Mouse (Mus musculus) activated CD4-positive, CD25-positive, alpha-beta regulatory T cell, adult 4 months (primary cell): ENCODE measurements around the gene Rnf2. TPM values are rescaled to one million over a fixed set of nuclear protein-coding genes. Genes with fewer than 3 reads are reported as not detected.
A peak's percentile ranks its signal among the peaks of the same experiment; 100 is the strongest.
"Not testable (repeated sequence)": the region's sequence is repeated elsewhere in the genome, so short reads cannot be mapped to it uniquely, and the experiment has no call there.

Source experiments
- ATAC-seq: one replicate; pipeline ENCODE4 v1.8.0; 2017
- polyA plus RNA-seq, 2 experiments: library from polyadenylated mRNA; unstranded; fragments of 100-300 nt; shearing (Covaris generic); gene quantifications; one replicate each; pipeline ENCODE4 v1.2.1; 2017

The Rnf2 gene
- polyA plus RNA-seq, 2 experiments from 2014 or later, result 87.5 to 89.2 TPM

DNA sequence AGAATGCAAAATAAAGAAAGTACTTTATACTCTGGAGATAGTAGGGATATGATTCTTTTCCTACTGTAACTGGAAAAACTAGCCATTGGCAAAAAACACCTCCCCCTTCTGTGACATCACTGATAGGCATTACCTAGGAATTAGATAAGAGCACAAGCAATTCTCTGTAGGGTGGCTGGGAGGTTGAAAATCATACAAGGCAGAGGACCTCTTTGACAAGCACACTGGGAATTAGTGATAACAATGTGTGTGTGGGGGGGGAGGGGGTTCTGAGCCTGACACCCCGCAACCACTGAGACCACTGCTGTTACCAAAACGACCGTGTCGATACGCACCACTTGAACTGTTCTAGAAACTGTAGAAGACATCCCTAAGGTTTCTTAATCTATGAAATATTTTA lies 16.0 kb downstream of the Rnf2 start:
- no peak for ATAC-seq

DNA sequence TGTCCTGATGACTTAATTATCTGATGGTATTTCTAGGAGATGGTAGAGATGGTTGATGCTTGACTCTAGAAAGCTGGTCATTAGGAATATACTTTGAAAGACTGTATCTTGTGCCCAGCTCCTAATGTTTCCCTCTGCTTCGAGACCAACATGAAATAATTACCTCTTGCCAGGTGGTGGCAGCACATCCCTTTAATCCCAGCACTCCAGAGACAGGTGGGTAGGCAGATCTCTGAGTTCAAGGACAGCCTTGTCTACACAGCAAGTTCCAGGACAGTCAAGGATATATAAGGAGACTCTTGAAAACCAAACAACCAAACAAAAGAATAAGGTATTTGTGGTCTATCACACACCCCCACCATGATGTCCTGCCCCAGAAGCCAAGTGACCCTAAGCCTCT lies 17.2 kb downstream of the Rnf2 start:
- ATAC-seq, result no peak

DNA sequence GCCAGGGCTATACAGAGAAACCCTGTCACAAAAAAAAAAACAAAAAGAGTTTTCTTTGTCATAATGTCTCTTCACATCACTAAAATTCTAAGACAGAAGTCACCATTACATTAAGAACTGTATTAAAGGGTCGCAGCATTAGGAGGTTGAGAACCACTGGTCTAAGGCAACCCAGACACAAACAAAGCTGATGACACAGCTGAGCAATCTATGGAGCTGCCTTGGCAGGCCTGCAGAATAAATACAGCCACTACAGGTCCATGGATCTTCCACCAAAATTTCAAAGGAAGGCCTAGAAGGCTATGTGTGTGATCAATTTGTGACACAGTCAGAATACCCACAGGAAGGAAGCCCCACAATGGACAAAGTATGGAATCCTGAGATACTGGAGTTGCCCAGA lies 18.3 kb downstream of the Rnf2 start:
- no peak for ATAC-seq

DNA sequence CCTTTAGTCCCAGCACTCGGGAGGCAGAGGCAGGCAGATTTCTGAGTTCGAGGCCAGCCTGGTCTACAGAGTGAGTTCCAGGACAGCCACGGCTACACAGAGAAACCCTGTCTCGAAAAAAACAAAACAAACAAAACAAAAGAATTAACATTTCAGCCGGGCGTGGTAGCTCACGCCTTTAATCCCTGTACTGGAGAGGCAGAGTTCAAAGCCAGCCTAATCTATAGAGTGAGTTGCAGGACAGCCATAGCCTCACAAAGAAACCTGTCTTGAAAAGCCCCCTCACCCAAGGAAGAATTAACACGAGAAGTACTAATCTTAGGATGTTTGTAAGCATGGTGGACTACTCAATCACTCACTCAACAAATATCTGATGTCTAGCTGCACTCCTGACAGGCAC lies 28.4 kb downstream of the Rnf2 start:
- not testable (repeated sequence) for ATAC-seq

DNA sequence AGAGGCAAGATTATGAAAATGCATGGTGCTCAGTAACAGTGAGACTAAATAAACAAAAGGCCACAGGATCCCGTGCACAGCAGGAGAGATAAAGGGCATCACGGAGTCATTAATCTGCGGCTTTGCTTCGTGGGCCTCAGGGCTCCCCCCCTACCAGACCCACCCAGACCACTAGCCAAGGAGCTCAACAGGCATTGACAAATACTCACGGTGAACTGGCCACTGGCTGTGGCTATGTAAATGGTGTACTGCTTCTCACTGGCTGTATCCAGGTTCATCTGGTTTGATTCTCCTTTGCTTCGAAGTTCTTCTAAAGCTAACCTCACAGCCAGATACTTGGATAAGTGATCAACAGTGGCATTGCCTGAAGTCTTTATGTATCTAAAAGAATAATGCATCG lies 29.3 kb downstream of the Rnf2 start:
- ATAC-seq, result no peak

DNA sequence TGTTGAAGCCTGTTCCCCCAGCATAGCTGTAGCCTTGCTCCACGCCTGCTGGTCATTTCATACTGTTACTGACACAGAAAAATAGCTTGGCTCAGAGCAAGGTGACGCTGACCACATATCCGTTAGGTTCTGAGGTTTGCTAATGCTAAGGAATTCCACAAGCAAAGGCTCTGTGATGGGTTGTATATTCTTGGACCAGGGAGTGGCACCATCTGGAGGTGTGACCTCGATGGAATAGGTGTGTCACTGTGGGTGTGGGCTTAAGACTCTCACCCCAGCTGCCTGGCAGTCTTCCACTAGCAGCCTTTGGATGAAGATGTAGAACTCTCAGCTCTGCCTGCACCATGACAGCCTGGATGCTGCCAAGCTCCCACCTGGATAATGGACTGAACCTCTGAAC lies 34.2 kb downstream of the Rnf2 start:
- ATAC-seq, result no peak

DNA sequence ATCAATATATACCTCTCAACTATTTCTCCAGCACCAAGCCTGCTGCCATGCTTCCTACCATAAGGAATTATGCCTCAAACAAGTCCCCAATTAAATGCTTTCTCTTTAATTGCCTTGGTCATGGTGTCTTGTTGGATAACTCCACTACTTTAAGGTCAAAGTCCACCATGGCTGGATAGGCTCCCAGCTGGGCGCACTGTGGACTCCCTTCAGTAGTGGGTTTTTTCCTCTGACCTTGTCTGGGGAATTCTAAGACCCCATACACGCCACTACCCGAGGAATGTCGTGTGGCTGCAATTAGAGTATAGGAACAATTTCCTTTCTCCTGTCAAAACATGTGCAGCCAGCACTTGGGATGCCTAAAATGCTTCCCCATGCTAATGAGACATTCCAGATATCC lies 35.8 kb downstream of the Rnf2 start:
- no peak for ATAC-seq

DNA sequence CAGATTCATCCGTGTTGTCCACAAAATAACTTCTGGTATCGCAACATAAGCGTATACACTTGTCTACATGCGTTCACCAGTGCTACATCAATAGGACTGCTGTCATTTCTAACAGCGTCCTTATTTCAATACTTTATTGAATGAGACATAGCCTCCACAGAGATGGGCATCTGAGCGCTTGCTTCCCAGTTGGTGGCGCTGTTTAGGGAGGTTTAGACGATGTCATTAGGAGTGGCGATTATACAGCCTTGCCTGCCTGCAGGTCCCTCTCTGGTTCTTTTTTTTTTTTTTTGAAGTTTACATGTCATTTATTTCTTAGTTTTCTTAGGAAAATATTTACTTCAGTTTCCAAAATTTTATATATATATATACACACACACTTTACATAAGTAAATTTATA lies 39.5 kb downstream of the Rnf2 start:
- ATAC-seq, result no peak

DNA sequence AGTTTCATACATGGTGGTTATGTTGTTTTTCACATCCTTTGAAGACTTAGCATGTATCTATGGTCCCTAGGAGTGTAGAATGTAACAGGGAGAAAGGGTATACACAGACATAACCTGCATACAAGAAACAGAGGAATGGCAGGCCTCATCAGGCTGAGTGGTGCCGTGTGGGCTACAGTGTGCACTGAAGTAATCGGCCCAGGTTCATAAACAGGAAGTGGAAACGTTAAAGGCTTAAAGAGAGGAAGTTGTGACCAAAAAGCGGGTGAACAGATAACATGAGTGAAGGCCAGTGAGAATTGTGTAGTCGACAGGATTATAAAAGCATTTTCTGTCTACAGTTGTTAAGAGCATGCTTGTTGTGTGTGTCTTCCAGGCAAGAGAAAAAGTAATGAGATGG lies 43.7 kb downstream of the Rnf2 start:
- peak; percentile 92 for ATAC-seq

DNA sequence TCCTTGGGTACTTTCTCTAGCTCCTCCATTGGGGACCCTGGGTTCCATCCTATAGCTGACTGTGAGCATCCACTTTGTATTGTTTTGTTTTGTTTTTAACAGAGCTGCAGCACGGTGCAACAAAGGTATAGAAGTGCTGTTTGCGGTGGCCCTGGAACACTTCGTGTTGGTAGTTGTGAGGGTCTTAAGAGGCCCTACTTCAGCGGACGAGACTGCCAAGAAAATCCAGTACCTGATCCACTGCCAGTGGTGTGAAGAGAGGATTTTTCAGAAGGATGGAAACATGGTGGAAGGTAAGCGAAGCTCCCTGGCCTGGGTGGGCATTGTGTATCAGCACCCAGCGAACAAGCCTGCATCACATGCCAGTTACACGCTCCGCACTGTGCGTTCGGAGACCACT lies 48.8 kb downstream of the Rnf2 start:
- ATAC-seq, result no peak

DNA sequence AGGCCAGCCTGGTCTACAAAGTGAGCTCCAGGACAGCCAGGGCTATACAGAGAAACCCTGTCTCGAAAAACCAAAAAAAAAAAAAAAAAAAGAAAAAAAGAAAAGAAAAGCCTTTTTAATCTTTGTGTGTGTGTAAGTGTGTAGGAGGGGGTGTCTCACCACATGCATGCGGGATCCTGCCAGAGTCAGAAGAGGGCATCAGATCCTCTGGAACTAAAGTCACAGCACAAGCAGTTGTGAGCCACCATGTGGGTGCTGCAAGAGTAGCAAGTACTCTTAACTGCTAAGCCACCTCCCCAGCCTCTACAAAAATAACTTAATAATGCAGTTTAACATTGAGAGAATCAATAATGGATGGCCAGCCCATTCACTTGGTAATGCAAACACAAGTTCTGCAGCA lies 49.9 kb downstream of the Rnf2 start:
- no peak for ATAC-seq

DNA sequence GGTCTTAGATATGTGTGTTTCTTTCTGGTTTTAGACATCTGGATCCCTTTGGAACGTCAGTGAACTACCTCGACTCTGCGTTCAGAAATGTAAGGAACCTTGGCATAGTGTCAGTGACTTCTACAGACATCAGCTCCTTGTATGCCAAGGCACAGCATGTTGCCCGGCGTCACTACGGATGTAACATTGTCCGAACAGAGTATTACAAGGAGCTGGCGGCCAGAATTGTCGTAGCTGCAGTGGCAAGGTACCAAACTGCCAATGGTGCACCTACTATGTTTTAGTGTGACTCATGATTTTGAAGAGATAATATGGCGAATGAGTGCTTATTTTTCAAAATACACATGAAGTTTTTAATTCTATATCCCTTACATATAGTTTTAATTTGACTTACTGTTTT lies 50.9 kb downstream of the Rnf2 start:
- no peak for ATAC-seq

DNA sequence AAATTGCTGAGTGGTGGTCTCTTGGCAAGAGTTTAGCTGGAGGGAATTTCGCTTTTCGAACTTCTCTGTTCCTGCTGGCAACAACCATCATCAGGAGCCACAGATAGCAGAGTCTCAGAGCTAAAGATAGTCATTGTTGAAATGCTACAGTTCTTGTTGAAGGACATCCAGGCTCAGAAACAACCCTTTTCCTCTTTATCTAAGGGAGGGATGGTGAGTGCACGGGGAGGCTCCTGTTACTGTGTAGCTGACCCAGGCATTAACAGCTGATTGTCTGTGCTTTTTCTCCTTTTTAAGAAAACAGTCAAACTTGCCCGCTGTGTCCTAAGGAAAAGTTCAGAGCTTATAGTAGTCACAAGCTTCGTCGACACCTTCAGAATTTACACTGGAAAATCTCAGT lies 65.3 kb downstream of the Rnf2 start:
- ATAC-seq, result no peak

DNA sequence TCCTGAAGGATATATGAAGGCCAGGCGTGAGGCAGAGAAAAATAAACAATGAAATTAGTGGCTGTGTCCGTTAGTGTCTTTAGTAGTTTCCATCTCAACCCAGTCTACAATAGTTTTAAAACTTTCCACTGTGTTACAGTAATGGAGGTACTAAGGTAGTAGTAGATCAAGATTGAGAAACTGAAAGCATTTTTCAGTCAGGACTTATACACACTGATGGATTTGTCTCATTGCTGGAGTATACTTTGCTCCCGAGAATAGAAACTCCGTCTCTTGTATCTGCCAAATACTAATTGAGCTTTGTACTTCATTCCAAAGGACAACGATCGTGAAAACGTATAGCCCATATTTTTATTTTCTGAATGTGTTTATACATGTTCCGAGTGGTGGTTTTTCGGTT lies 71.4 kb downstream of the Rnf2 start:
- ATAC-seq, result no peak

DNA sequence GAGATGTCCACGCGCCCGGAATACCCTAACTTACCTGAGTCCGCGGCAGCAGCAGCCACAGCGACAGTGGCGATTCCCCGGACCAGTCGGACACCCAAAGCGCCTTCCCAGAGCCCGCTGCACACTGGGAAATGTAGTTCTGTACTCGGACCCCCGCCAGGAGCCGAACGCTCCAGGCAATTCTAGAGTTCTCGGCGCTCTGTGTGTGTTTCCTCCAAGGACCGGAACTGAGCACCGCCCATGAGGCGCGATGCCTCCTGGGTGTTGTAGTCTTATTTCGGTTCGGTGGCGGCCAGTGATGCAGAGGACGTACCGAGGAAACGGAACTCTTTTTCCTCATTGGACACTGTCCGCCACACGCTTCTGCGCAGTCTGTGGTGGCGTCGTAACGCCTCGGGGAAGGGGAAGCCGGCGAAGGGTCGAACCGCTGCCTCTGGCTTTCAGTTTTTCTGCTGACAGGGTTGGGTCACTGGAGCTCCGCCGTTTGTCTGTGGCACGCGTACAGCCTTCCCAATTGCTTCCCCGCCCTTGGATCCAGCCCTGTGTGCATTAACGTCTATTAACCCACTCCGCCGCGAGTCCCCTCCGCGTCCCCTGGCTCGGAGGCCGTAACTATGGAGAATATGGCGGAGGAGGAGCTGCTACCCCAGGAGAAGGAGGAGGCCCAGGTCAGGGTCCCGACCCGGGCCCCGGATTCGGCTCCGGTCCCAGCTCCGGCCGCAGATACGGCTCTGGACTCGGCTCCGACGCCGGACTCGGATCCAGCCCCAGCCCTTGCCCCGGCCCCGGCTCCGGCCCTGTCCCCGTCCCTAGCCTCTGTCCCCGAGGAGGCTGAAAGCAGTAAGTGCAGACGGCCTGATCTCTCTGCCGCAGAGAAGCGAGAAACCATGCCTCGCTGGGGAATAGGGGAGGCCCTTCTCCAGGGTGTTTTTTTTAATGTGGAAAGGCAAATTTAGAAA lies 72.2 kb downstream of the Rnf2 start, which contains the start of the genes Swt1 and Trmt1l:
Swt1 (minus strand) TSS at position 193 of the 959 bp plus-strand sequence.
Trmt1l (plus strand) TSS at position 280 of the 959 bp plus-strand sequence.
- ATAC-seq, result peak; percentile 98

DNA sequence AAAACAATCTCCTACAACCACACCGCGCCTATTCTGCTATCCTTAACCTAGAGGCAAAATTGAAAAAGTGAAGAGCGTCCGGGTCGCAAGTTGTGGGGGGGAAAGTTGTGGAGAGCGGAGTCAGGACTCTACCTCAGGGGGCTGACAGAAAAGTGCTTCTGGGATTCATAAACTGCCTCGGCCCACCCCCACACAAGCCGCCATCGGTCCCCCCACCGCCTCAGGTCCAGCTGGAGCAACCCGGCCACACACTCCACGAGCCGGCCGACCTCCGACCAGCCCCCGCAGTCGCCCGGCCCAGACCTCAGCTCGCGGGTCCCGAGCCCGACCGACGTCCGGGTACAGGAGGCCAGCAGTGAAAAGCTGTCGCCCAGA lies 72.9 kb downstream of the Rnf2 start:
- ATAC-seq, result peak; percentile 0

DNA sequence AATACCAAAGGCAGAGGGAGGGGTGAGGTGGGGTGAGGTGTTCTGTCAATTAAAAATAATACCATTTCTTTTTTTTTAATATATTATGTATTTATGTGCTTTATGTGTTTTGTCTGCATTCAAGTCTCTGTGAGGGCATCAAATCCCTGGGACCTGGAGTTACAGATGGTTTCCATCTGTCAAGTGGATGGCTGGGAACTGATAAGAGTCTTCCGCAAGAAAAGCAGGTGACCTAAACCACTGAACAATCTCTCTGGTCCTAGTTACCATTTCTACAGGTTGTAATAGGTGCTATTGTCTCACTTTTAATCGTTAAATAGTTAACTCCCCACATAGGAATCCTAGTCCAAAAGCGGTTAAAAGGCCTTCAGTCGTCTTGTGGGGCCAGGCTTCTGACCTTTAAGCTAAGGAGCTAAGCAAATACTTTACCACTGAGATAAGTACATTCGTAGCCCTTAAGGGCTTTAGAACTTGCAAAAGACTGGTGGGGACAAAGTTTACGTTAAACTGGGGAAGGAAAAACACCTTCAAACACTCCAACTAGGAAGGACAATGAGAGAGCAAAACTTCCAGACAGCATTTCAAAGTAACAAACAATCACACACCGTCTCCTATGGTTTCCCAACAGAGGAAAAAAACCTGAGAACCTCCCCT lies 73.7 kb downstream of the Rnf2 start:
- ATAC-seq, result no peak

DNA sequence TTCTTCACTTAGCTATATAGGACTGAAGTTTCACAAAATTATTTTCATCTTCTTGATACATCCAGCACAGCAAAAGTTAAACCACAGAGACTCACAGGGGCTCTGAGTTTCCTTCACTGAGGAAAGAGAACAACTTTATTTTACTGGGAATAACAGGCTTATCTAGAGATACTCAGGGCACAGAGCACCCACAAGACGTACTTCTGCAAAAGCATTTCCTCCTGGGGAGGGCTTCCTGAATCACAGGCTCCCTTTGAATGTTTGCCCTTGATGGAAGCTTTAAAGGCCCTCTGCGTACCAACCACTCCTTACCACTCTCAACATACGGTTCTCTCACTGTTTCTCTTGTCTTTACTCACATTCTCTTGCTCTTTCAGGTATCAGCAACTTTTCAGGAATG lies 78.6 kb downstream of the Rnf2 start:
- ATAC-seq, result no peak

DNA sequence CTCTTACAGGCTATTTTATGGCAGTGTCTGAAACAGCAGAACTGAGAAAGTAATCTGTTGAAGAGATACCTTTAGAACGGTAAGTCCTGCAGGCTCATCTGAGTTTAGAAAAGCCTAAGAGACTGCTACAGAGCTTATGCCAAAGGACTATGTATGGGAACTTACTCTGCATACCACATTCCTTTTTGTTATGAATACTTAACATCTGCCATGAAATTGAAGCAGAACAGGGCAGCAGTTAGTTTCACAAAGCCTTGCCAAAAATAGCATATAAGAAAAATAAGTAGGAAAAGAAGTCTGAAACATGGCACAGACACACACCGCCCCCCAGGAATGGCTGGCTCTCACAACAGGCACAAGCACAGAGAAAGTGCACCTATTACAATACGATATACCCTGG lies 90.9 kb downstream of the Rnf2 start:
- ATAC-seq, result no peak

Other genes starting within 250 kb of the Rnf2 start
- 100 to 1,000 TPM; 102 to 121 TPM for gene Ivns1abp, start 156.5 kb downstream of the Rnf2 start, polyA plus RNA-seq
- 10 to 100 TPM; 29.2 to 50.1 TPM for gene Swt1, start 72.5 kb downstream of the Rnf2 start, polyA plus RNA-seq
- gene Trmt1l, start 72.4 kb downstream of the Rnf2 start, polyA plus RNA-seq, result 10 to 100 TPM; 36.8 to 40.3 TPM
- gene Fam129a, start 70.2 kb upstream of the Rnf2 start, polyA plus RNA-seq, result 10 to 100 TPM; 47.7 to 72.5 TPM